Mouse (Mus musculus) lung, embryonic 16.5 days (tissue): ENCODE data around the gene Ptgds. TPM values are rescaled to one million over a fixed set of nuclear protein-coding genes. Genes with fewer than 3 reads are reported as not detected.

Experiments
- ATAC-seq: fragments of 200-750 bp; cut with Nextera tagmentation; 2 replicates; pipeline ENCODE4 v1.8.0; 2017; ENCODE audit warnings: low read depth, mild to moderate bottlenecking, moderate library complexity
- H3K27ac ChIP-seq: fragments of 300-500 bp; sonication (generic); 2 replicates; pipeline ENCODE4 v1.5.1; 2014; ENCODE audit warnings: mild to moderate bottlenecking, control low read depth, low read length
- H3K27me3 ChIP-seq: fragments of 300-500 bp; sonication (generic); 2 replicates; pipeline ENCODE4 v1.6.1; 2014; ENCODE audit warnings: low read depth, low read length, mixed read lengths; ENCODE audit not compliant: control insufficient read depth, insufficient read depth
- H3K36me3 ChIP-seq: fragments of 300-500 bp; sonication (generic); 2 replicates; pipeline ENCODE4 v1.6.1; 2014; ENCODE audit warnings: low read length; ENCODE audit not compliant: control insufficient read depth, insufficient read depth
- H3K4me1 ChIP-seq: fragments of 300-500 bp; sonication (generic); replicated peaks from 2 replicates; pipeline ENCODE4 v1.6.1; 2014; ENCODE audit warnings: low read length, mixed read lengths; ENCODE audit not compliant: control insufficient read depth, insufficient read depth
- H3K4me2 ChIP-seq: fragments of 300-500 bp; sonication (generic); 2 replicates; pipeline ENCODE4 v1.6.1; 2014; ENCODE audit warnings: low read depth, low read length, control low read depth
- H3K4me3 ChIP-seq: fragments of 300-500 bp; sonication (generic); 2 replicates; pipeline ENCODE4 v1.5.1; 2014; ENCODE audit warnings: mild to moderate bottlenecking, low read length, control low read depth
- H3K9ac ChIP-seq: fragments of 300-500 bp; sonication (generic); 2 replicates; pipeline ENCODE4 v1.6.1; 2014; ENCODE audit warnings: low read length, control low read depth
- H3K9me3 ChIP-seq: fragments of 300-500 bp; sonication (generic); 2 replicates; pipeline ENCODE4 v1.6.1; 2016; ENCODE audit warnings: low read length; ENCODE audit not compliant: control insufficient read depth
- WGBS: fragments of 180-500 bp; shearing (Covaris S2); extraction: QIAGEN DNeasy Blood & Tissue Kit; methylation state at CpG from one replicate; pipeline ENCODE4 v1.1.7; 2014; 5-methylcytosine and 5-hydroxymethylcytosine counted together
- polyA plus RNA-seq: library from polyadenylated mRNA; unstranded; fragments of >200 nt; fragmentation: Nextera tagmentation; extraction: Ambion mirVana; gene quantifications from 2 replicates; pipeline ENCODE4 v1.2.1, GENCODE M21; 2015

The Ptgds gene
- polyA plus RNA-seq, 1 experiment from 2014 or later: 10.7 TPM

DNA sequence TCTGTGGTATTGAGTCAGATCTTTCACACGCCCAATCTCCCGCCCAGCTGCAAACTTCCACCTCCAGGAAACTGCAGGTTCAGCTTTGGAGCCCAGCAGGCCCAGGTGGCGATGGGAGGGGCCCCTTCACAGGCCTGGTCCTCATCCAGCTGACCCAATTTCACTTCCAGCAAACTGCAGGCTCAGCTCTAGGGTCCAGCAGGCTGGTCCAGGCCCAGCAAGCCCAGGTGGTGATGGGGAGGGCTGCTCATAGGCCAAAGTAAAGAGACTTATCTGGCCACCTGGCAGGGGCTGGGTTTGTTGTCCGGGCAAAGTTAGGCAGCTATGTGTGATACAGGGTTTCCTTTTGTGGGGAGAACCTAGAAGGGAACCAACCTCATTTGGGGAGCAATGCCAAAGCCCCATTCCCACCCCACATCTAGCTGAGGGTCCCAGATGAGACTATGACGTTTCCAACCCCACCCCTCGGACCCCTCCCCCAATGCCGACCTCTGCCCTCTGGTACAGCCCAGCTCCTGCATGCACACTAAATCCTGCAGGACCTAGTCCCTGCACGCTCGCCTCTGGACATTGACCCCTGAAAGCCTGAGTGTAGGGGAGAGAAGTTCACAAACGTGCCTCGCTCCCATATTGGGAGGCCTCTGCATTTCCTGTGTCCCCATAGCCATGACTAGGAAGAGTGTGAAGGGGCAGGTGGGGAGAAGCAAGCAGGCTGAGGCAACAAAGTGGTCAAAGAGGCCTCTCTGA, 15.2 kb upstream of the Ptgds start:
- Histone ChIP-seq H3K9ac (no peak overlapping the region), H3K27me3 (no peaks in the 10 kb centered on the region), H3K36me3 (no peaks in the 10 kb centered on the region), H3K9me3 (no peaks in the 10 kb centered on the region), H3K27ac (no peak overlapping the region), H3K4me2 (no peak overlapping the region), H3K4me3 (no peak overlapping the region), H3K4me1 (no peaks in the 10 kb centered on the region)
- 61% methylated on average over 11 of the region's 11 CpGs for WGBS
- no peak for ATAC-seq

DNA sequence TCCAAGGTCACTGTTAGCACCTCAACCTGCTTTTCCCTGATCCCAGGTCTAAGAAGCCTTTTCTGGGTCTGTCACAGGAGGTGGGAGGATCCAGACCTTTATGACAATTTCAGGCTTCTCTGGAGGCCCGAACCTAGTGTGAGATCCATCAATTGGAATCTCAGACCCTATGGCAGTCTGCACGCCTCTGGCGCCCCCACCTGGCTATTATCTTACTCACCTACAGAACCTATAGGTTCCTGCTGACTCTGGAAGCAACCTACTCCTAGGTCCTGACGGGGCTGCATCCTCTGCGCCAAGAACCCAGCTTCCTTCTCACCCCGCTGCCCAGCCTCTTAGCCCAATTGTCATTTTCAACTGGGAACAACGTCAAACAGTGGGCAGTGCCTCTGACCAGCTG, 13.1 kb upstream of the Ptgds start:
- Histone ChIP-seq H3K27me3 (no peaks in the 10 kb centered on the region), H3K36me3 (no peaks in the 10 kb centered on the region), H3K4me2 (no peak overlapping the region), H3K4me1 (no peaks in the 10 kb centered on the region), H3K9ac (no peak overlapping the region), H3K27ac (no peak overlapping the region), H3K9me3 (no peaks in the 10 kb centered on the region), H3K4me3 (no peak overlapping the region)
- 21% methylated on average over 7 of the region's 7 CpGs for WGBS
- ATAC-seq: no peak

GRCm38 (mm10) chr2:25480541-25480940, 10.7 kb upstream of the Ptgds start:
- ATAC-seq: no peak
- H3K27ac ChIP-seq: no peak overlapping the region
- no peak overlapping the region for H3K9ac ChIP-seq
- no peaks in the 10 kb centered on the region for H3K9me3 ChIP-seq
- no peaks in the 10 kb centered on the region for H3K4me1 ChIP-seq
- no peaks in the 10 kb centered on the region for H3K36me3 ChIP-seq
- no peaks in the 10 kb centered on the region for H3K27me3 ChIP-seq
- 73% methylated on average over 1 of the region's 1 CpGs for WGBS
- no peak overlapping the region for H3K4me2 ChIP-seq
- no peak overlapping the region for H3K4me3 ChIP-seq

DNA sequence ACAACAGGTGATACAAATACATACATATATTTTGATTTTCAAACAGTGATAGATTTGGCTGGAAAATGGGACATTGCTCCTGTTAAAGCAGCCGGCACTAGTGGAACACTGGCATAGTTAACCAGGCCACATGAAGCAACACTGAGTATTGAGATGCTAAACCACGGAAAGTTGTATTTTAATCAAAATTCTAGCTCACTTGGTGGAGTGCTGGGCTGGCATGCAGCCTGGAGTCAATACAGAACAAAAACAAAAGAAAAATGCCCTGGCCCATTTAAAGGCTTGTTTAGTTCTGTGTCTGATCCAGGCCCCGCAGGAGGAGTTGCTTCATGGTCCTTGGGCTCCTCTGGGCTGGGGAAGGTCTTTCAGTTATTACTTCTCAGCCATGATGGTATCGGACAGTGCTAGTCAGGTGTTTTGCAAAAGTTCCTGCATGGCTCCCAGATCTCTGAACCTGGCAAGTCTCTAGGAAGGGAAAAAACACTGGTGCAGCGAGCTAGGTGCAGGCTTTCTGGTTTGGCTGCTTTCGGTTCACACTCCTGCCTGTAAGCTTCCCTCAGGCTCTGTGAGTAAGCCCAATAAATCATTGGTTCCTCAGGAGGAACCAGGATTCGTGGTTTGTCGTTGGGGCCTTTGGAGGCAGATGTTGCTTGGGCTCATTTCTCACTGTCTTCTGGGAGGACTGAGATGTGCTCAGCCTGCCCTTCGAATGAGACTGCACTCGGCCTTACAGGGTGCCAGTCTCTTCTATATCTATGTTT, 9.9 kb upstream of the Ptgds start:
- 64% methylated on average over 10 of the region's 10 CpGs for WGBS
- no peaks in the 10 kb centered on the region for H3K36me3 ChIP-seq
- ATAC-seq: no peak

GRCm38 (mm10) chr2:25477967-25478675, 8.3 kb upstream of the Ptgds start:
- Histone ChIP-seq H3K9me3 (no peaks in the 10 kb centered on the region), H3K4me2 (no peak overlapping the region), H3K4me3 (no peak overlapping the region), H3K36me3 (no peaks in the 10 kb centered on the region), H3K27me3 (no peaks in the 10 kb centered on the region), H3K9ac (no peak overlapping the region), H3K4me1 (no peaks in the 10 kb centered on the region), H3K27ac (no peak overlapping the region)
- no peak for ATAC-seq
- WGBS: 76% methylated on average over 3 of the region's 3 CpGs

More for the DNA sequence above, 9.9 kb upstream of the Ptgds start:
- Histone ChIP-seq H3K4me3 (no peak overlapping the region), H3K27ac (no peak overlapping the region), H3K9me3 (no peaks in the 10 kb centered on the region), H3K4me1 (no peaks in the 10 kb centered on the region), H3K9ac (no peak overlapping the region), H3K4me2 (no peak overlapping the region), H3K27me3 (no peaks in the 10 kb centered on the region)

DNA sequence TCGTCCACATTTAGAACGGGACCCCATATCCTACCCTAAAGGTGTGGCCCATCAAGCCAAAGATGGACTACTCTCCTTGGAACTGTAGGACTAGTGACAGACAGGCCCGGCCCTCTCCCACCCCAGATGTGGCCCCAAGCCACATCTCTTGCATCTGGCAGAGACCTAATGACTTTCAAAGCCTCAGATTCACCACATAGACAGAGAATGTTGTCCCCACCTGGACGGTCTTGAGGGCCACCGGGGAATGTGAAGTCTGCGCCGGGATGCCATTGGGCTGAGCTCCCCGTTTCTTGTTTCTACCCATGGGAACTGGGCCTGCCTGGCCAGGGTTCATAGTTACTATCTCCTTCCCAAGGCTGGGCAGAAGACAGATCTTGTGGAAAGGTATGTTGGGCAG, 7.7 kb upstream of the Ptgds start:
- Histone ChIP-seq H3K9me3 (no peaks in the 10 kb centered on the region), H3K4me3 (no peak overlapping the region), H3K4me1 (no peaks in the 10 kb centered on the region), H3K27me3 (no peaks in the 10 kb centered on the region), H3K27ac (no peak overlapping the region), H3K4me2 (no peak overlapping the region), H3K36me3 (no peaks in the 10 kb centered on the region), H3K9ac (no peak overlapping the region)
- 76% methylated on average over 8 of the region's 8 CpGs for WGBS
- no peak for ATAC-seq

- ATAC-seq: no peak
- WGBS: 73% methylated on average over 2 of the region's 2 CpGs
- no peak overlapping the region for H3K4me2 ChIP-seq
- no peak overlapping the region for H3K4me3 ChIP-seq
- H3K4me1 ChIP-seq: peaks cover 8% of the 10 kb centered on the region; the same call in 1 of the 2 replicates
- H3K36me3 ChIP-seq: no peaks in the 10 kb centered on the region
- no peaks in the 10 kb centered on the region for H3K27me3 ChIP-seq
- H3K9me3 ChIP-seq: no peaks in the 10 kb centered on the region
- H3K27ac ChIP-seq: no peak overlapping the region
- no peak overlapping the region for H3K9ac ChIP-seq
These were observed 2.7 kb upstream of the Ptgds start for GRCm38 (mm10) chr2:25472550-25472949.

DNA sequence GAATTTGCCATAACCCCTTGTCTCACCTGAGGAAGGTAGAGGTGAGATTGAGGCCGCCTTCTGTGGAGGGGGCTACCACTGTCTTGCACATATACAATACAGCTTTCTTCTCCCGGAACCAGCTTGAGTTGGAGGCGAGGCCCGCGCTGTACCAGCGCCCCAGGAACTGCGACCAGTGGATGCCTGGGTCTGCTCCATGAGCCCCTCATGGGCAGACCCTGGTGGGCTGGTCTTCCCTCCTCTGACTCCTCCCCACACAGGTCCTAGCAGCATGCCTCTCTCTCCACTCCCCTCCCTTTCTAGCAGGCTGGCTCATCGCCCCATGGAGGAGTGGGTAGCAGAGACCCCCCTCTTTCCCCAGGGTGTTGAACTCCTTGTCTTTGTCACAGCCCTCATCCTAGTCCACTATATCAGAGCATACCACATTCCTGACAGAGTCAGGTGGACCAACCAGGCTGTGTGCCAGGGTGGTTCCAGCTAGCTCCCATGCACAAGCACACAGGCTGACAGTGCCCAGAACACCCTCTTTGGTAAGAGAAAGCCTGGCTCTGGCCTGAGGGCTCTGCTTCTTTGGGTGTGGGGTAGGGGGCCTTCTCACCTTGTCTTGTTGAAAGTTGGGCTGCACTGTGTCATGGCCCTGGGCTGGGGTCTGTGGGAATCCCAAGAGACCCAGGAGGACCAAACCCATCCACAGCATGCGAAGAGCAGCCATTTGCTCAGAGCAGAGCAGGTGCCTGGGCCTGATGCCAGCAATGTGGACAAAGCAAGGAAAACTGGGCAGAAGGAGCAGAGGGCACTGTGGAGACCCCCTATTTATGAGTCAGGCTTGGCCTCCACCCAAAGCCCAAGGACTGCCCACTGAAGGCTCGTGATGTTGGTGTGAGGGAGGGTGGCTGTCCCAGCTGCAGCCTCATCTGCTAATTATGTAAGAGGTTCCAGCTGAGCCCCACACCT, 607 bp downstream of the Ptgds start:
- no peak overlapping the region for H3K4me3 ChIP-seq
- no peaks in the 10 kb centered on the region for H3K36me3 ChIP-seq
- no peaks in the 10 kb centered on the region for H3K9me3 ChIP-seq
- peak overlapping the region; percentile 55 for H3K27ac ChIP-seq
- ATAC-seq: peak; percentile 77
- no peaks in the 10 kb centered on the region for H3K27me3 ChIP-seq
- no peak overlapping the region for H3K9ac ChIP-seq
- H3K4me2 ChIP-seq: no peak overlapping the region
- WGBS: 60% methylated on average over 10 of the region's 10 CpGs
- H3K4me1 ChIP-seq: peaks cover 8% of the 10 kb centered on the region; the same call in 1 of the 2 replicates
